Mouse (Mus musculus): ENCODE data around the gene Sel1l. TPM values are rescaled to one million over a fixed set of nuclear protein-coding genes. Genes with fewer than 3 reads are reported as not detected.
"Not testable (repeated sequence)": the region's sequence is repeated elsewhere in the genome, so short reads cannot be mapped to it uniquely, and the experiment has no call there.

Gene Sel1l
- total RNA-seq, 4 experiments from 2014 or later = 163 to 182 (median 168) TPM

- DNase-seq = no peak
Measured at GRCm38 (mm10) chr12:91815990-91816389, 33.0 kb downstream of the Sel1l start.

GRCm38 (mm10) chr12:91815552-91815951 is 33.4 kb downstream of the Sel1l start:
- no peak for DNase-seq

- DNase-seq = no peak
Measured at GRCm38 (mm10) chr12:91808911-91809310, 40.0 kb downstream of the Sel1l start.

- no peak for DNase-seq
Measured at GRCm38 (mm10) chr12:91807761-91808160, 41.2 kb downstream of the Sel1l start.

GRCm38 (mm10) chr12:91807095-91807494 is 41.9 kb downstream of the Sel1l start:
- DNase-seq = no peak

GRCm38 (mm10) chr12:91804262-91804661 is 44.7 kb downstream of the Sel1l start:
- DNase-seq = no peak

- DNase-seq = no peak
Measured at GRCm38 (mm10) chr12:91803207-91803932, 45.6 kb downstream of the Sel1l start.

GRCm38 (mm10) chr12:91802586-91803206 is 46.3 kb downstream of the Sel1l start:
- no peak for DNase-seq

- no peak for DNase-seq
Measured at GRCm38 (mm10) chr12:91800861-91801385, 48.0 kb downstream of the Sel1l start.

GRCm38 (mm10) chr12:91799821-91800335 is 49.1 kb downstream of the Sel1l start:
- no peak for DNase-seq

GRCm38 (mm10) chr12:91799379-91799773 is 49.6 kb downstream of the Sel1l start:
- no peak for DNase-seq

GRCm38 (mm10) chr12:91798720-91799378 is 50.1 kb downstream of the Sel1l start:
- DNase-seq = no peak

- peak; percentile 19 for DNase-seq
Measured at GRCm38 (mm10) chr12:91796774-91797173, 52.2 kb downstream of the Sel1l start.

GRCm38 (mm10) chr12:91793266-91793665 is 55.7 kb downstream of the Sel1l start:
- no peak for DNase-seq

GRCm38 (mm10) chr12:91791822-91792221 is 57.1 kb downstream of the Sel1l start:
- DNase-seq = no peak

GRCm38 (mm10) chr12:91789801-91790200 is 59.2 kb downstream of the Sel1l start:
- DNase-seq = peak; percentile 26

- DNase-seq = not testable (repeated sequence)
Measured at GRCm38 (mm10) chr12:91788446-91788845, 60.5 kb downstream of the Sel1l start.

GRCm38 (mm10) chr12:91787959-91788437 is 61.0 kb downstream of the Sel1l start, which contains the start of gene Ston2:
Gene Ston2, minus strand, starts transcription at chr12:91788387.
- DNase-seq = no peak

GRCm38 (mm10) chr12:91786355-91786754 is 62.6 kb downstream of the Sel1l start:
- no peak for DNase-seq

- DNase-seq = no peak
Measured at GRCm38 (mm10) chr12:91781432-91781831, 67.5 kb downstream of the Sel1l start.

- DNase-seq = no peak
Measured at GRCm38 (mm10) chr12:91780531-91780930, 68.4 kb downstream of the Sel1l start.

GRCm38 (mm10) chr12:91779004-91779365 is 70.0 kb downstream of the Sel1l start:
- peak; percentile 75 for DNase-seq
